Mouse (Mus musculus) spleen, adult 2 months (tissue): Measurements from ENCODE around the gene Wnt10b. TPM values are rescaled to one million over a fixed set of nuclear protein-coding genes. Genes with fewer than 3 reads are reported as not detected.
"Not testable (repeated sequence)": the region's sequence is repeated elsewhere in the genome, so short reads cannot be mapped to it uniquely, and the experiment has no call there.

ENCODE experiments used
- DNase-seq, 2 experiments: peaks; one replicate each; pipeline versions ENCODE4 v3.0.0 to v3.0.0-alpha.2; 2012 to 2021; ENCODE audit warnings: low spot score in 2 of 2, low read depth in 1 of 2
- H3K27ac ChIP-seq: fragments of 200-500 bp; 2 replicates; pipeline ENCODE4 v1.5.1; 2012; ENCODE audit warnings: low read length, inconsistent platforms; ENCODE audit not compliant: insufficient read depth
- H3K27me3 ChIP-seq: fragments of 200-500 bp; 2 replicates; pipeline ENCODE4 v1.6.1; 2012; ENCODE audit warnings: mild to moderate bottlenecking, moderate library complexity, low read length, inconsistent platforms; ENCODE audit not compliant: control insufficient read depth, insufficient read depth
- H3K36me3 ChIP-seq: fragments of 200-500 bp; 2 replicates; pipeline ENCODE4 v1.6.1; 2012; ENCODE audit warnings: mild to moderate bottlenecking, low read length, inconsistent platforms; ENCODE audit not compliant: control insufficient read depth, insufficient read depth
- H3K4me1 ChIP-seq: fragments of 200-500 bp; 2 replicates; pipeline ENCODE4 v1.6.1; 2011; ENCODE audit warnings: inconsistent platforms; ENCODE audit not compliant: control insufficient read depth, insufficient read depth, insufficient read length
- H3K4me3 ChIP-seq: fragments of 200-500 bp; 2 replicates; pipeline ENCODE4 v1.5.1; 2011; ENCODE audit warnings: mild to moderate bottlenecking, inconsistent platforms; ENCODE audit not compliant: insufficient read depth, insufficient read length; ENCODE audit errors: extremely low read depth
- CTCF ChIP-seq: fragments of 200-500 bp; IDR thresholded peaks from 2 replicates; pipeline ENCODE4 v1.5.1; 2011; ENCODE audit warnings: mild to moderate bottlenecking, inconsistent platforms; ENCODE audit not compliant: insufficient read depth, insufficient read length, insufficient replicate concordance; ENCODE audit errors: extremely low read depth
- POLR2A ChIP-seq: fragments of 200-500 bp; IDR thresholded peaks from 2 replicates; pipeline ENCODE4 v1.6.1; 2011; ENCODE audit warnings: low read depth, low read length, inconsistent platforms
- WGBS: fragments of 180-500 bp; shearing (Covaris S2); methylation state at CpG from one replicate; pipeline ENCODE4 v1.1.7; 2018; 5-methylcytosine and 5-hydroxymethylcytosine counted together
- polyA plus RNA-seq: library from polyadenylated mRNA; depleted of rRNA; stranded (reverse); fragments of >200 nt; gene quantifications from 2 replicates; pipeline ENCODE4 v1.2.3, GENCODE M21; 2012

Wnt10b gene
- polyA plus RNA-seq, 1 experiment = 0.78 TPM

- Histone ChIP-seq H3K4me3 (no peak overlapping the region), H3K36me3 (peaks cover 39% of the 10 kb centered on the region), H3K27ac (no peak overlapping the region), H3K27me3 (peaks cover 7% of the 10 kb centered on the region), H3K4me1 (peaks cover 11% of the 10 kb centered on the region)
- no peak for DNase-seq
- no peak for TF ChIP-seq POLR2A
- TF ChIP-seq CTCF = no peak
- WGBS = 91% methylated on average over 20 of the region's 20 CpGs
Measured at GRCm38 (mm10) chr15:98812741-98813424, 34.9 kb upstream of the Wnt10b start.

- peaks cover 26% of the 10 kb centered on the region for H3K36me3 ChIP-seq
- 82% methylated on average over 6 of the region's 6 CpGs for WGBS
- not testable (repeated sequence) for H3K27ac ChIP-seq, DNase-seq, H3K4me3 ChIP-seq
- H3K27me3 ChIP-seq = peaks cover 29% of the 10 kb centered on the region
- peaks cover 26% of the 10 kb centered on the region for H3K4me1 ChIP-seq
Measured at GRCm38 (mm10) chr15:98810212-98810611, 32.3 kb upstream of the Wnt10b start.

GRCm38 (mm10) chr15:98809390-98809789 is 31.4 kb upstream of the Wnt10b start, which contains the start of gene Ddn:
Ddn (minus strand) TSS chr15:98809490.
- DNase-seq = no peak
- H3K27me3 ChIP-seq = peaks cover 30% of the 10 kb centered on the region
- H3K4me3 ChIP-seq = no peak within 1 kb of the TSS; the same call in 1 of the 2 replicates
- H3K27ac ChIP-seq = no peak within 1 kb of the TSS
- H3K4me1 ChIP-seq = peaks cover 26% of the 10 kb centered on the region
- WGBS = 91% methylated on average over 3 of the region's 3 CpGs
- no peak for TF ChIP-seq CTCF
- TF ChIP-seq POLR2A = no peak
- H3K36me3 ChIP-seq = peaks cover 22% of the 10 kb centered on the region

GRCm38 (mm10) chr15:98808651-98809134 is 30.7 kb upstream of the Wnt10b start:
- no peak for TF ChIP-seq POLR2A
- no peak for TF ChIP-seq CTCF
- H3K27me3 ChIP-seq = peaks cover 31% of the 10 kb centered on the region
- H3K4me1 ChIP-seq = peaks cover 26% of the 10 kb centered on the region
- WGBS = 25% methylated on average over 6 of the region's 6 CpGs
- no peak overlapping the region for H3K27ac ChIP-seq
- no peak overlapping the region; the same call in 1 of the 2 replicates for H3K4me3 ChIP-seq
- H3K36me3 ChIP-seq = peaks cover 15% of the 10 kb centered on the region
- no peak for DNase-seq

GRCm38 (mm10) chr15:98807895-98808650 is 30.1 kb upstream of the Wnt10b start:
- Histone ChIP-seq H3K27ac (no peak overlapping the region), H3K4me1 (peaks cover 26% of the 10 kb centered on the region), H3K27me3 (peaks cover 32% of the 10 kb centered on the region), H3K4me3 (peak overlapping the region; percentile 28; the same call in 1 of the 2 replicates), H3K36me3 (peaks cover 9% of the 10 kb centered on the region)
- DNase-seq = no peak
- TF ChIP-seq CTCF (no peak), POLR2A (no peak)
- WGBS = 1% methylated on average over 34 of the region's 34 CpGs

- no peak for DNase-seq
- no peak for TF ChIP-seq CTCF
- TF ChIP-seq POLR2A = no peak
- H3K27ac ChIP-seq = no peak overlapping the region
- peaks cover 3% of the 10 kb centered on the region for H3K36me3 ChIP-seq
- peaks cover 35% of the 10 kb centered on the region for H3K27me3 ChIP-seq
- peaks cover 26% of the 10 kb centered on the region for H3K4me1 ChIP-seq
- 5% methylated on average over 58 of the region's 58 CpGs for WGBS
- peak overlapping the region; percentile 8; the same call in 1 of the 2 replicates for H3K4me3 ChIP-seq
Measured at GRCm38 (mm10) chr15:98806809-98807770, 29.1 kb upstream of the Wnt10b start.
